Comparison of ENCODE assay signal across 10 mouse cellular contexts in the genomic region with DNA sequence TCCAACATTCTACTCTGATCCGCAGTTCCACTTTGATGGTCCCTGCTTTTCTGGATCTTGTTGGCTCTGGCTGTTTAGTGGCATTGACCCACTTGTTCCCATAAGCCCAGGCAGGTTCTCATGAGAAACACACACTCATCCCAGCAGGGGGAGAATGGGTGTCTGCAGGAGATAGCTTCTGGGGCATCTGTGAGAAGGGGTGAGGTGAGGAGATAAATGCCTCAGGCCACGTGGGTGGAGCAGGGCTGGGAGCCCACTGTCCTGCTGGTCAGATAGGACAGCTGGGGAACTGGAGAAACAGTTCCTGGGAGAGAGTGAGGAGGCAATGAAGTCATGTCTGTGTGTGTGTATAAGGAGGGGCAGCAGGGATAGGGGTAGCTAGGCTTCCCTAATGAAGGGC. TPM values are rescaled to one million over a fixed set of nuclear protein-coding genes. Genes with fewer than 3 reads are reported as not detected.
DNase-seq lines count a peak whose midpoint lies in the region; ATAC-seq and TF ChIP-seq lines count a peak whose summit lies in the region.
"Had no signal": no experiment of that assay in that cellular context is flagged by ENCODE, and none has a peak within 500 bp of the region (broad histone marks: within the 10 kb centered on the region; RNA-seq: fewer than 3 reads in every experiment).

No protein-coding gene starts in this region.

- H3K4me1 ChIP-seq in E14TG2a.4 (replicated peaks; ENCODE audit: low read depth, low read length) (peaks cover 48% of the 10 kb centered on the region), G1E (ENCODE audit: insufficient read depth, low read depth, low read length) (peaks cover 19% of the 10 kb centered on the region)
- peaks cover 13% of the 10 kb centered on the region; the same call in 1 of the 2 replicates for H3K4me1 ChIP-seq in heart, embryonic 12.5 days (replicated peaks)
- peaks cover 49% of the 10 kb centered on the region for H3K4me1 ChIP-seq in megakaryocyte, embryonic 14.5 days
- no peaks in the 10 kb centered on the region for H3K4me1 ChIP-seq in hindbrain, embryonic 13.5 days (replicated peaks)
- H3K4me1 ChIP-seq: neural tube, embryonic 12.5 days had no signal

- H3K36me3 ChIP-seq in E14TG2a.4 (ENCODE audit: insufficient read depth, low read length) (peaks cover 21% of the 10 kb centered on the region), G1E (replicated peaks) (peaks cover 22% of the 10 kb centered on the region)
- H3K36me3 ChIP-seq in heart, embryonic 12.5 days: peaks cover 10% of the 10 kb centered on the region; the same call in 1 of the 2 replicates
- H3K36me3 ChIP-seq in megakaryocyte, embryonic 14.5 days (replicated peaks; ENCODE audit: low read length): peaks cover 8% of the 10 kb centered on the region
- H3K36me3 ChIP-seq in hindbrain, embryonic 13.5 days: peaks cover 38% of the 10 kb centered on the region

- H3K4me2 ChIP-seq in heart, embryonic 12.5 days: peak overlapping the region; percentile 15; the same call in 1 of the 2 replicates
- H3K4me2 ChIP-seq in hindbrain, embryonic 13.5 days: no peak overlapping the region
- H3K4me2 ChIP-seq: neural tube, embryonic 12.5 days had no signal

- H3K9ac ChIP-seq in heart, embryonic 12.5 days: 0 out of 2 replicates have a peak overlapping the region, but pooled peaks have one; percentile 2
- no peak overlapping the region for H3K9ac ChIP-seq in hindbrain, embryonic 13.5 days
- H3K9ac ChIP-seq: neural tube, embryonic 12.5 days had no signal

- H3K27me3 ChIP-seq in E14TG2a.4 (ENCODE audit: insufficient read depth, low read length): no peaks in the 10 kb centered on the region
- H3K27me3 ChIP-seq in G1E (ENCODE audit: insufficient read depth, low read length): no peaks in the 10 kb centered on the region
- peaks cover 16% of the 10 kb centered on the region for H3K27me3 ChIP-seq in heart, embryonic 12.5 days (replicated peaks)
- H3K27me3 ChIP-seq in megakaryocyte, embryonic 14.5 days (replicated peaks): peaks cover 3% of the 10 kb centered on the region
- H3K27me3 ChIP-seq in hindbrain, embryonic 13.5 days: peaks cover 25% of the 10 kb centered on the region

- 0 out of 2 replicates have a peak overlapping the region, but pooled peaks have one; percentile 18 for H3K27ac ChIP-seq in heart, embryonic 12.5 days (ENCODE audit: poor library complexity, severe bottlenecking)
- H3K27ac ChIP-seq in hindbrain, embryonic 13.5 days: no peak overlapping the region
- H3K27ac ChIP-seq: neural tube, embryonic 12.5 days had no signal

- peak; percentile 31 for DNase-seq in G1E (ENCODE audit: low spot score)
- DNase-seq in urinary bladder, adult 18-20 months (ENCODE audit: low spot score in 2 of 2): no peak
- DNase-seq in right cerebral cortex, postnatal 36 days (ENCODE audit: low spot score in 2 of 2): no peak
- DNase-seq in layer of hippocampus, adult 18-20 months (ENCODE audit: low spot score in 2 of 2): no peak
- DNase-seq: kidney, postnatal 36 days had no signal

- H3K4me3 ChIP-seq in E14TG2a.4 (replicated peaks; ENCODE audit: low read length) (peak overlapping the region; percentile 57), G1E (ENCODE audit: low read depth, low read length) (no peak overlapping the region)
- H3K4me3 ChIP-seq in heart, embryonic 12.5 days: no peak overlapping the region
- peak overlapping the region; percentile 40 for H3K4me3 ChIP-seq in megakaryocyte, embryonic 14.5 days (replicated peaks)
- no peak overlapping the region for H3K4me3 ChIP-seq in hindbrain, embryonic 13.5 days
- H3K4me3 ChIP-seq: neural tube, embryonic 12.5 days had no signal

- peak; percentile 67 for ATAC-seq in G1E (ENCODE audit: extremely low read depth, insufficient number of reproducible peaks, low FRiP score, poor library complexity, severe bottlenecking)
- ATAC-seq in heart, embryonic 12.5 days (ENCODE audit: insufficient number of reproducible peaks, low FRiP score): peak; percentile 93
- no peak for ATAC-seq in hindbrain, embryonic 13.5 days (ENCODE audit: low FRiP score)

- 44% methylated on average over 2 of the region's 2 CpGs for WGBS in heart, embryonic 12.5 days
- WGBS in hindbrain, embryonic 13.5 days: 72% methylated on average over 2 of the region's 2 CpGs

- H3K9me3 ChIP-seq in E14TG2a.4 (ENCODE audit: low read length) (no peaks in the 10 kb centered on the region), G1E (replicated peaks) (no peaks in the 10 kb centered on the region)
- no peaks in the 10 kb centered on the region for H3K9me3 ChIP-seq in heart, embryonic 12.5 days (replicated peaks)
- no peaks in the 10 kb centered on the region for H3K9me3 ChIP-seq in megakaryocyte, embryonic 14.5 days
- no peaks in the 10 kb centered on the region for H3K9me3 ChIP-seq in hindbrain, embryonic 13.5 days
- H3K9me3 ChIP-seq: neural tube, embryonic 12.5 days had no signal

- no peak for TF ChIP-seq CTCF in E14TG2a.4 (conservative IDR thresholded peaks at IDR 0.05; ENCODE audit: low read length)
- TF ChIP-seq CTCF in G1E (IDR thresholded peaks at IDR 0.05; ENCODE audit: low read depth, low read length): no peak

RNA-seq across cellular contexts. Expression of a gene that starts 6.9 kb away (rescaled TPM):
- 8.3 and 12.9 TPM in 2 replicates for total RNA-seq in G1E (2014; fragmentation: Nextera tagmentation)
- 25.7 and 28.0 TPM in 2 replicates for total RNA-seq in G1E (2017)
- polyA plus RNA-seq in G1E (2012): 9.3 and 12.4 TPM in 2 replicates
- 11.0 and 12.3 TPM in 2 replicates for polyA plus RNA-seq in heart, embryonic 12.5 days (2016; fragmentation: Nextera tagmentation; extraction: Ambion mirVana)
- polyA plus RNA-seq in megakaryocyte, embryonic 14.5 days (2012; ENCODE audit: insufficient read depth, low replicate concordance): 3.0 and 8.1 TPM in 2 replicates
- polyA plus RNA-seq in hindbrain, embryonic 13.5 days (2015; fragmentation: Nextera tagmentation; extraction: Ambion mirVana): 10.1 and 10.9 TPM in 2 replicates
- total RNA-seq in layer of hippocampus, adult 18-20 months (2021): 10 to 100 TPM; 39.9 to 43.5 TPM

RNA-seq across cellular contexts. Expression of a gene that starts 39.0 kb away (rescaled TPM):
- total RNA-seq in G1E (2014; fragmentation: Nextera tagmentation) (9.7 and 10.5 TPM in 2 replicates), G1E (2017) (12.7 and 12.8 TPM in 2 replicates)
- polyA plus RNA-seq in G1E (2012): 16.1 and 17.8 TPM in 2 replicates
- 4.8 and 6.0 TPM in 2 replicates for polyA plus RNA-seq in heart, embryonic 12.5 days (2016; fragmentation: Nextera tagmentation; extraction: Ambion mirVana)
- polyA plus RNA-seq in megakaryocyte, embryonic 14.5 days (2012; ENCODE audit: insufficient read depth, low replicate concordance): 2.0 TPM in 1 of 2 replicates, not detected in the other
- polyA plus RNA-seq in hindbrain, embryonic 13.5 days (2015; fragmentation: Nextera tagmentation; extraction: Ambion mirVana): 9.4 and 10.6 TPM in 2 replicates
- 10 to 100 TPM; 14.3 to 14.6 TPM for total RNA-seq in layer of hippocampus, adult 18-20 months (2021)

Comparison
In these comparisons a context has a peak if more than half of its experiments do, and no peak if none do; other contexts are left out.
1. H3K4me3 ChIP-seq: peak in E14TG2a.4 (single experiment) and megakaryocyte, embryonic 14.5 days (single experiment); none in G1E (single experiment), heart, embryonic 12.5 days (single experiment) and hindbrain, embryonic 13.5 days (single experiment).